Mouse (Mus musculus) heart, postnatal 0 days (tissue): Measurements from ENCODE around the gene Rbbp5.

Experiments used
- CTCF ChIP-seq: IDR thresholded peaks from 2 replicates; pipeline ENCODE4 v1.5.1; 2016; ENCODE audit warnings: antibody characterized with exemption, control low read depth, low read depth
- EP300 ChIP-seq: IDR thresholded peaks from 2 replicates; pipeline ENCODE4 v1.6.1; 2016; ENCODE audit warnings: antibody characterized with exemption, low read depth

GRCm38 (mm10) chr1:132523920-132524319, 46.8 kb downstream of the Rbbp5 start:
- TF ChIP-seq CTCF, result peak; percentile 38
- TF ChIP-seq EP300, result no peak
